Mouse (Mus musculus): Measurements from ENCODE around the gene Axl. TPM values are rescaled to one million over a fixed set of nuclear protein-coding genes. Genes with fewer than 3 reads are reported as not detected.

The Axl gene
- polyA plus RNA-seq, 1 experiment = 0.03 TPM

DNA sequence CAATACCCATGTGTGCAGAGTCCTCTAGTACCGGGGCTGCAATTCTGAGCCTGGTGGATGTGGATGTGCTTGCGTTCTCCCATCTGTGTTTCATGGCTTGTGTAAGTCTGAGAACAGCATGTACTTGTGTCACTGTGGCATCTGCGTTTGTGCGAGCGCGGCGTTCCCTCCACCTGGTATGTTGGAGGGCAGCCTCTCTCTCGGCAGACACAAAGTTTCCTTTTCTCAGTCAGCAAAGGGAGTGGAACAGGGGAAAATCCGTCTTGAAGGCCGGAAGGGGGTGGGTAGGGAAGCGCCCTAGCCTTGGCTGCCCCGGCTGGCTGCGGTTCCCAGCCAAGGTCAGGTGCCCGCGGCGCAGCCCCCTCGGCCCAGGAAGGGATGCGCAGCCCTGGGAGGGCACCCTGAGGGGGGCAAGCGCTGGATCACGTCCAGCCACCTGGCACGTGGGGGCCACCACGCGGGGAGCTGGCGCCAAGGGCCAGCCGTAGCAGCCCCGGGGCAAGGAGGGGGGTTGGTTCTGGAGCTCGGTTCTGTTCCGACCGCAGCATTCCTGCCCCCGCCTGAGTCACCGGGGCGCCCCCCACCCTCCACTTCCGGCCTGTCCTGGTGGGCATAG is 7.1 kb downstream of the Axl start:
- no peak for TF ChIP-seq GATA1 (IDR thresholded peaks at IDR 0.05; ENCODE audit: low read length)

DNA sequence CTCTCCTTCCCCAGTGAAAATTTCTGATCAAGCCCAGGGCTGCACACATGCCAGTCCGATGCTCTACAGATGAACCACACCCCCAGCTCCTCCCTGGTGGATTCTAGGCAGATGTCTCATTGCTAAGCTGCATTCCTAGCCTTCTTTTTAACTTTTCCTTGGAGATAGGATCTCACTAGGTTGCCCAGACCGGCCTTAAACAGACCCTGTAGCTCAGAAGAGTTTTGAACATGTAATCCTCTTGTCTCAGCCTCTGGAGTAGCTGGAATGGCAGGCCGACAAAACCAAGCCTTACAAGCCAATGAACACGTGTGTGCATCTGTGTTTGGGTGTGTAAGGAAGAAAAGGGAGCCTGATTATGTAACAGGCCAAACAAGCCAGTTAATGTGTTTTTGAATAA is 7.8 kb downstream of the Axl start:
- TF ChIP-seq GATA1 (IDR thresholded peaks at IDR 0.05; ENCODE audit: low read length) = no peak

DNA sequence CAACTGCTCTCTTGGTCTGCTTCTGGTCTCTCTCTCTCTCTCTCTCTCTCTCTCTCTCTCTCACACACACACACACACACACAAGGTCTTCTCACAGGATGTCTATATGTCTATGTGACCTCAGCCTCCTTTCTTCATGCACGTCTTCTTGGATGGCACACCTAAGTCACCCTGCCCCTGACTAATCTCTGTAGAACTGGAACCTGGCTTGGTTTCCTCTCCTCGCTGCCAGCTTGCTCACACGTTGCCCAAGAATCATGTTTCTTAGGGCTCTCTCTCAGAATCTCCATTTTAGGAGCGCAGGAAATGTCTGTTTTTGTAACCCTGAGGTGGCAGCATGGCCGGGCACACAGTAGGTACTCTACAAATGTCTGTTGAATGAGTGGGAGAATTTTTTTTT is 8.5 kb downstream of the Axl start:
- TF ChIP-seq GATA1 (IDR thresholded peaks at IDR 0.05; ENCODE audit: low read length) = no peak

- no peak for TF ChIP-seq GATA1 (IDR thresholded peaks at IDR 0.05; ENCODE audit: low read length)
Measured at GRCm38 (mm10) chr7:25768229-25768628, 20.3 kb downstream of the Axl start.

- no peak for TF ChIP-seq GATA1 (IDR thresholded peaks at IDR 0.05; ENCODE audit: low read length)
Measured at GRCm38 (mm10) chr7:25766108-25766507, 22.4 kb downstream of the Axl start.

DNA sequence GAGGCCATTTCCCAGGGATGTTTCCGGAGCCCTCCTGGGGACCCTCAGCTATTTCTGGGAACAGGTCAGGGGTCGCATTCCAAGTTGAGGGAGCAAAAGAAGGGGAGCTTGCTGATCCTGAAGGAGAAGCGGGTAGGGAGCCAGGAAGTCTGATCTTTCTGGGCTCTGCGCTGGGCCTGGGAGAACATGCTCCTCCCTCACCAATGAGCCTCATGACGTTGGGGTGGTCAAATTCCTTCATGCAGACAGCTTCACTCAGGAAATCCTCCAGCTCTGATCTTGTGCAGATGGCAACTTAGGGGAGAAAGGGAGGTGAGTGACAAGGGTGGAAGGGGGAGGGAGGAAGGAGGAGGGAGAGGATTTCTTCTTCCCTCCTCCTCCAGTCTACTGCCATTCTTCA is 24.3 kb downstream of the Axl start:
- no peak for TF ChIP-seq GATA1 (IDR thresholded peaks at IDR 0.05; ENCODE audit: low read length)

DNA sequence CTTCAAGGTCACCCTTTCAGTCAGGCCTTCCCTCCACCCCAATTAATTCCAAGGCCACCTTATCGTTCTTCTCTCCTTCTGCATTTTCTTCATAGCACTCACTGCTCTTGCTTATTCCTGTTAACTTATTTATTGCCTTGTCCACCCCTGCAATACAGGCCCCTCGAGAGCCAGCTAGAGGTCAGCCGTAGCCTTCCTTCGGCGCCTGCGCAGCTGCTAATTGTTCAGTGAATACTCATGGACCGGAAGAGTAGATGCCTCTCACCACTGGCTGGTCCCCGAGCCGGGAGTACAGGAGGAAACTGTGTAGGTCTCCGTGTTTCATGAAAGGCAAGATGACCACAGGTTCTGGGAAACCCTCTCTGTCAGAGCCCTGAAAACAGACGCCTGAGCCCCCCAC is 24.8 kb downstream of the Axl start:
- TF ChIP-seq GATA1 (IDR thresholded peaks at IDR 0.05; ENCODE audit: low read length) = no peak

- TF ChIP-seq GATA1 (IDR thresholded peaks at IDR 0.05; ENCODE audit: low read length) = no peak
Measured at GRCm38 (mm10) chr7:25761354-25761753, 27.2 kb downstream of the Axl start.

GRCm38 (mm10) chr7:25756011-25756410 is 32.5 kb downstream of the Axl start:
- TF ChIP-seq GATA1 (IDR thresholded peaks at IDR 0.05; ENCODE audit: low read length) = no peak

GRCm38 (mm10) chr7:25755468-25755833 is 33.1 kb downstream of the Axl start:
- TF ChIP-seq GATA1 (IDR thresholded peaks at IDR 0.05; ENCODE audit: low read length) = no peak

- no peak for TF ChIP-seq GATA1 (IDR thresholded peaks at IDR 0.05; ENCODE audit: low read length)
Measured at GRCm38 (mm10) chr7:25754738-25755467, 33.6 kb downstream of the Axl start, which contains the start of gene Hnrnpul1. TSS of gene Hnrnpul1 (minus strand) at chr7:25754757.

GRCm38 (mm10) chr7:25754439-25754737 is 34.1 kb downstream of the Axl start:
- no peak for TF ChIP-seq GATA1 (IDR thresholded peaks at IDR 0.05; ENCODE audit: low read length)

DNA sequence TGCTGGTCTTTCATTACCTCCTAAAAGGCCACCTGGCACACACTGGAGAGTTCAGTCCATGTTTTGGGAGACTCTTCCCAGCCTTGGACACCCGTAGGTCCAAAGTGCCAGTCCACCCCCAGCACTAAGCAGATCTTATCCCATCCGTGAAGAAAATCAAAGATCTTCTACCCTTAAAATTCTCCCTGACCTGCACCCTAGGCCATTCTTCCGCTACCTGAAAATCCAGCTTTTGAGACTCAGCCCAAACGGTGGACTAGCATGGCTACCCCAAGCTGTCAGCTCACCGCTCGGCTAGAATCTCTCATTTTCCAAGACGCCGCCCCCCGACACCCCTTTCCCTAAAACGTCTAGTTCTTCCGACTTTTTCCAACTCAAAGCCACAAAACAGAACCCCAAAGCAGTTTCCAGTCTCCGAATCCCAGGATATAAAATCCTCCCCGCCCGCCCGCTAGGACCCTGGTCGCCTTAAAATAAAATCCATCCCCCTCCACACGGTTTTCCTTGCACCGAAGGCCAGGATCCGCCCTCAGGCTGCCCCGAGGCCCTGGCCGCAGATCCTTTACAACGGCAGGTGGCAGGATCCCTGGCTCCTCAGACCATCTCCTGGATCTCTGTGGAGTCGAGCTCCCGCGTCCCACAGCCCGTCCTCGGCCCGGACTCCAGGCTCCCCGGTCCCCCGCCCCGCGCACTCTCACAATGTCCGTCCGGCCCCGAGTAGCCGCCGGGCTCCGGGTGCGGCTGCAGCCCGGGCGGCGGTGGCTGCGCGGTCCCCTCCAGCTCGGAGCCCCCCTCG is 34.7 kb downstream of the Axl start:
- TF ChIP-seq GATA1 (IDR thresholded peaks at IDR 0.05; ENCODE audit: low read length) = no peak

DNA sequence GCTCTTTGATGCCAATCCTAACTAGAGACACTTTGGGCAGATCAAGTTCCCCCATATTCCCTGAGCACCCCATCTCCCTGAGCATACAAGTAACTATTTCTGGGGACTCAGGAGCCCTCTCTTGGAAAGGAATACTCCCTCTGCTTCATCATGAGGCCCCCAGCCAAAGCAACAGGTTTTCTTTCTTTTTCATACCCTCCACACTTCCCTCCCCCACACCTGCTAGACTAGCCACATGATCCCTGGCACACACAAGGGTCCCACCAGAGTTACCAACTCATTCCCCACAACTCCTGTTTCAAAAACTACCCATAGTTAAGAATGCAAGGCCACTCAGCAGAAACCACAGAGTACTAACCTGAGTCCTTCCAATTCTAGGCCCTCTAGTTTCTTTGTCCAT is 35.4 kb downstream of the Axl start:
- no peak for TF ChIP-seq GATA1 (IDR thresholded peaks at IDR 0.05; ENCODE audit: low read length)

GRCm38 (mm10) chr7:25746844-25747243 is 41.7 kb downstream of the Axl start:
- no peak for TF ChIP-seq GATA1 (IDR thresholded peaks at IDR 0.05; ENCODE audit: low read length)

DNA sequence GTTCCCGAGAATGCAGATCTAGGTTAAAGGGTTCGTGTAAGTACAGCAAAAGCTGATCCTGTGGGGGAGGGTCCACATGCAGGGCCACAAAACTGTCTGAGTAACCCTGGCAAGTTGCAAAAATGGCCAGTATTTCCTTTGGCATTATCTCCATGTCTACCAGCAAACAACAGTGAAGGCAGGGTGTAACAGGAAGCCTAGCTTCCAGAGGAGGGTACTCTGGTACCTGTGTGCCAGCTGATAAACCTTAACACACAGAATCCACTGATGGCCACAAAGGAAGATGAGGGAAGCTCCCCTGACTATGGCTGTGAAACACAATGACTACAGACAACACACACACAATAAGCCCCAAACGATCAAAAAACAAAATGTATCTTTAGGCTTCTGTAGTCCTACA is 50.2 kb downstream of the Axl start:
- no peak for TF ChIP-seq GATA1 (IDR thresholded peaks at IDR 0.05; ENCODE audit: low read length)

DNA sequence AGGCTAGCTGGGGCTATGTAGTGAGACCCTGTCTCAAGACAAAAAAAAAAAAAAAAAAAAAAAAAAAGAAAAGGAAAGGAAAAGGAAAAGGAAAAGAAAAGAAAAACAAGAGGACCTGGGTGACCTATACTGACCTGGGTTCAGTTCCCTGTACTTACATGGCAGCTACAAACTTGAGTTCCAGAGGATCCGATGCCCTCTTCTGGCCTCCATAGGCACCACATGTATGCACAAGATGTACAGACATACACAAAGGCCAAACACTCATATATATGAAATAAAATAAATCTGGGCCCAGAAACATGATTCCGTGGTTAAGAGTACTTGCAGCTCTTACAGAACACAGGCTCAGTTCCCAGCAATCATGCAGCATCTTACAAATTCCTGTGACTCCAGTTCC is 51.6 kb downstream of the Axl start:
- no peak for TF ChIP-seq GATA1 (IDR thresholded peaks at IDR 0.05; ENCODE audit: low read length)
